Mouse (Mus musculus) thymus, adult 18-20 months (tissue): ENCODE results near the gene Iscu.

ENCODE experiments used
- DNase-seq, 2 experiments: peaks; one replicate each; pipeline ENCODE4 v3.0.0; 2022; ENCODE audit warnings: mixed read lengths in 2 of 2

Iscu gene

GRCm38 (mm10) chr5:113772450-113772895 lies at the start of gene Iscu, which contains the start of gene Sart3:
Gene Iscu, plus strand, starts transcription at chr5:113772748.
Gene Sart3, minus strand, starts transcription at chr5:113772510.
- peak; percentile 89 for DNase-seq

GRCm38 (mm10) chr5:113723567-113724237 lies 48.8 kb upstream of the Iscu start:
- DNase-seq = no peak

GRCm38 (mm10) chr5:113724446-113724845 lies 48.1 kb upstream of the Iscu start, which contains the start of gene 1700069L16Rik:
Gene 1700069L16Rik, minus strand, starts transcription at chr5:113724772.
- peak in 1 of 2 experiments; percentile 45 for DNase-seq

GRCm38 (mm10) chr5:113725417-113725816 lies 47.1 kb upstream of the Iscu start:
- DNase-seq = no peak

- DNase-seq = no peak
Measured at GRCm38 (mm10) chr5:113726618-113727017, 45.9 kb upstream of the Iscu start.

- DNase-seq = no peak
Measured at GRCm38 (mm10) chr5:113727238-113727637, 45.3 kb upstream of the Iscu start.

- no peak for DNase-seq
Measured at GRCm38 (mm10) chr5:113728011-113728410, 44.5 kb upstream of the Iscu start.

GRCm38 (mm10) chr5:113728691-113729090 lies 43.9 kb upstream of the Iscu start:
- DNase-seq = no peak

- no peak for DNase-seq
Measured at GRCm38 (mm10) chr5:113730641-113731121, 41.9 kb upstream of the Iscu start.

- no peak for DNase-seq
Measured at GRCm38 (mm10) chr5:113731174-113731573, 41.4 kb upstream of the Iscu start.

GRCm38 (mm10) chr5:113732182-113732581 lies 40.4 kb upstream of the Iscu start:
- no peak for DNase-seq

GRCm38 (mm10) chr5:113734376-113734775 lies 38.2 kb upstream of the Iscu start:
- DNase-seq = no peak

- DNase-seq = no peak
Measured at GRCm38 (mm10) chr5:113735023-113735344, 37.6 kb upstream of the Iscu start.

GRCm38 (mm10) chr5:113735345-113736112 lies 37.0 kb upstream of the Iscu start, which contains the start of gene Ficd:
Gene Ficd, plus strand, starts transcription at chr5:113735803.
- peak; percentile 84 to 91 for DNase-seq

GRCm38 (mm10) chr5:113736113-113736502 lies 36.4 kb upstream of the Iscu start:
- DNase-seq = no peak

GRCm38 (mm10) chr5:113736522-113737164 lies 35.9 kb upstream of the Iscu start:
- DNase-seq = no peak

GRCm38 (mm10) chr5:113737607-113738237 lies 34.8 kb upstream of the Iscu start:
- DNase-seq = no peak

- no peak for DNase-seq
Measured at GRCm38 (mm10) chr5:113747629-113748028, 24.9 kb upstream of the Iscu start.

- DNase-seq = no peak
Measured at GRCm38 (mm10) chr5:113748556-113749331, 23.8 kb upstream of the Iscu start.

- no peak for DNase-seq
Measured at GRCm38 (mm10) chr5:113751521-113752157, 20.9 kb upstream of the Iscu start.

GRCm38 (mm10) chr5:113755347-113756030 lies 17.1 kb upstream of the Iscu start:
- no peak for DNase-seq
